Mouse (Mus musculus): ENCODE measurements around the gene Irf2bpl.

Gene Irf2bpl

DNA sequence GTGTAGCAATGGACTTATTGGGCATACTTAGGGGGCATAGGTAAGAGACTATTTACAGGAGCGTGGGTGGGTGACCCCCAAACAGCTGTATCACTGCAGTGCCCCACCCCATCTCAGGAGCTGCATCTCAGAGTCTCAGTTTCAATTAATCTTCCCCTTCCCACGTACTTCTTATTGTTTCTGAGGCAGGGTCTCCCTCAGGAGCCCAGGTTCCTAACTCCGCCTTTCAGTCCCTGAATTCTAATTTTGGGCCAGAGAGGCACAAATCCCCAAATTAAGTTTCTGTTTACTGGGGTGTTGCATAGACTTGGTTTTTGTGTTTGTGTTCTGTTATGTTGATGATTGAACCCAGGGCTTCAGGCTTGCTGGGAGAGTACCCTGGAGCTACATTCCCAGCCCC lies 13.8 kb upstream of the Irf2bpl start:
- DNase-seq (ENCODE audit: low spot score) = no peak

DNA sequence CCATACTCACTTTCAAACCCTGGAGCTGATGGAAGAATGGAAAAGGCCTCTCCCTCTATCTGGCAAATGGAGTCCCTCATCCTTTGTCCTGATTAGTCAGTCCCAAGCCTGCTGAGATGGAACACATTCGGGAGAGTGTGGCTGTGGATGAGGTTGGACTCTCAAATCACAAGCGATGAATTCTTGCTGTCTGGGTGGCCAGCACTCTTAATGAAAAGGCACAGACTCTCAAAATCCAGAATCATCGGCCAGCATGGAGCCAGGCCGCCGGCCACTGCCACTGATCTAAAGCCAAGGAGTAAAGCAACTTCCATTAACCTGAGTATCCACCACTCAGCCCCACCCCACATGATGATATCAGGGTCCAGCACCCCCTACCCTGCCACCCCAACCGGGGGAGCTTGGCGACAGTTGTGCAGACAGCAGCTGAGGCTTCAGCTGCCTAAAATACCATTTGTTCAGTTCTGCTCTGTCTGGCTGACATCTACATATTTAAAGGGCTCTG lies 13.2 kb upstream of the Irf2bpl start:
- no peak for DNase-seq (ENCODE audit: low spot score)

DNA sequence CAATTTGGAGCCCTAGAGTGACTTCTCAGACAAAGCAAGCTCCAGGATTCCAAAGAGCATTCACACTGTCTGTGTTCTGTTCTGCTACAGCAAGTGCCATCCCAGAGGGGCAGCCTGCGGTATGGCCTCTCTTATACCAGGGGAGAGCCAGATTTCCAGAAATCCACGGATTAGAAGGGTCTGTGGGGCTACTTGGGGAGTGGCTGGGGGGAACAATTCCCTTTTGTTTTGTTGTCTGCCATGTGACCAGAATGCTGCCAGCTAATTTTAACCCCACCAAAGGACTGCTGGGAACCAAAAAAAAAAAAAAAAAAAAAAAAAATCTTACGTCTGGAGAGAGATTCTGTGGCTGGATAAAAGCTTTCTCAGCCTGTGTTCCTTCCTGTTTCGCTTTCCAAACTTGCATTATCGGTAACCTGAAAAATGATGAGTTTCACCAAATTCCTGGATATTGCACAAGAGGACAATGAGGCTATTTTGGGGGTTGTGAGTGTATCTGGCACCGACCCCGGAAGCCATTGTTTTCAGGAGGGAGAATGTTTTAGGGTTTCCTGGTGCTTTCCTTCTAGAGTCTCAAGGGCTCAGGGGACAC lies 12.4 kb upstream of the Irf2bpl start:
- DNase-seq (ENCODE audit: low spot score) = no peak

DNA sequence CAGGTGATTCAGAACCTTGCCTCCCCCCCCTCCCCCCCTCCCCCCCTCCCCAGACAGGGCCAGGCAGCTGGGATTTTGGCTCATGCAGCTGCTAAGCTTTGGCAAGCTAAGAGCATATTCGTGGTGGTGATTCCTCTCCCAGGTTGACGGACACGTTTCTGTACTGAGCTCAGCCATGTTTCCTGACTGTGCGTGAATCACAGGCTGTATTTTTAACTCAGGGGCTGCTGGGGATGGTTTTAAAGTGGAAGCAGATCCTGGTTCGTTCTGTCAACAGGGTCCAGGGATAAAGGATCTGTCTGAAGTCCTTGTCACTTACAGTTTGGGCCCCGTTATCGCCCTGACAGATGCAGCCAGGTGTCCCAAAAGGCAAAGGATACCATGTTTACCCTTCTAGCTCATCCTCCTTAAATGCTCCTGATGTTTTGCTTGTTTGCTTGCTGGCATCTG lies 11.9 kb upstream of the Irf2bpl start:
- no peak for DNase-seq (ENCODE audit: low spot score)

DNA sequence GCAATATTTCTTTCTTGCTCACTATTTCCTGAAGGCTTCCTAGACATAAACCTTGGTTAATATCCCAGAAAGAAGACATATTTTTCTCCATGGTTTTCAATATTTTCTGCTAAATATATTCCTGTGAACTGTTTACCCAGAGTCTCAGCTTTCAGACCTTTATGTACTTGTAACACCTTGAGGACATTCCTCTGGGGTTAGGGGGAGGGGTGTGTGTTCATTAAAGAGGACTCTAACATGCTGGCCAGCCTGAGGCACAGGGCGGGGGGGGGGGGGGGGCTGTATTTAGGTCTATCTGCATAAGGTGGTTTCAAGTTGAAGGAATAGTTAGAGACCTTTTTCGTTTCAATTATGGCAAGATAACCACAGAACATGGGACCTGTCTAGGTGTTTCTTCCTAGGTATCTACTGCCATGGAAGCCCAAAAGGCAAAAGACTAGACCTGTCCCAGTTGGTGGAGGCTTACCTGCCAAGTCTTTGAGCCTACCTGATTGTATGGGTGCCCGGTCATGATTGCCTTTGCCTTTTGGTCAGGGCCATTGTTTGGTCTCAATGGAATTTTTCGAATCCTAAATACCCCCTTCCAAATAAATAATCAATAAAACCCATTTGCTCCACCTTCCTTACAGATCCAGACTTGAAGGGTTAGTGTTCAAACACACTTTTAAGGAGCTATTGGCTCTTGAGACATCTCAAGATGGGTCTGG lies 11.3 kb upstream of the Irf2bpl start:
- DNase-seq (ENCODE audit: low spot score) = no peak

DNA sequence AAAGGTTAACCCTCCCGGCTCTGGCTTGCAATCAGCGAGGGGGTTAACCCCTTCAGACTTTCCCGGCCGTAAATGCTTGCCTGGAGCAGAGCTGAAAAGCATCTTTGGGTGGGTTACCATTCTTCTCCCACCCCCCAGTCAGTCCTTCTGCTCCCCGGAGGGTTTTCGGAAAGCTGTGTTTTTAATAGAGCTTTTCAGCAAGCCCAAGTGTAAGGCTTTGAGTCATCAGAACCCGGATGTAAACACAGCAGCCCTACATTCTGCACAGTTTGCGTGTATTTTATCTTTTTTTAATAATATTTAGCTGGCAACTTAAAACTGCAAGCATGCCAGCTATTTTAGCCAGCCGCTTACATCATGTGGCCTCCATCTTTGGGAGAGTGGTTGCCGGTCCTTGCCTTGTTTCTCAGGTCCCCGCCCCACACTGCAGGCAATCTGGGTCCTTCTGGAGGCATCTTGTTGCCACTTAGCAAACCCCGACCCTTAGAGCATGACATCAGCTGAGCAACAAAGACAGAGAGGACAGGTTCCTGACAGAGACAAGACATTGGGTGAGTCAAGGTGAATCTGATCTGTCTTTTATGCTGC lies 10.3 kb upstream of the Irf2bpl start:
- DNase-seq (ENCODE audit: low spot score) = no peak

DNA sequence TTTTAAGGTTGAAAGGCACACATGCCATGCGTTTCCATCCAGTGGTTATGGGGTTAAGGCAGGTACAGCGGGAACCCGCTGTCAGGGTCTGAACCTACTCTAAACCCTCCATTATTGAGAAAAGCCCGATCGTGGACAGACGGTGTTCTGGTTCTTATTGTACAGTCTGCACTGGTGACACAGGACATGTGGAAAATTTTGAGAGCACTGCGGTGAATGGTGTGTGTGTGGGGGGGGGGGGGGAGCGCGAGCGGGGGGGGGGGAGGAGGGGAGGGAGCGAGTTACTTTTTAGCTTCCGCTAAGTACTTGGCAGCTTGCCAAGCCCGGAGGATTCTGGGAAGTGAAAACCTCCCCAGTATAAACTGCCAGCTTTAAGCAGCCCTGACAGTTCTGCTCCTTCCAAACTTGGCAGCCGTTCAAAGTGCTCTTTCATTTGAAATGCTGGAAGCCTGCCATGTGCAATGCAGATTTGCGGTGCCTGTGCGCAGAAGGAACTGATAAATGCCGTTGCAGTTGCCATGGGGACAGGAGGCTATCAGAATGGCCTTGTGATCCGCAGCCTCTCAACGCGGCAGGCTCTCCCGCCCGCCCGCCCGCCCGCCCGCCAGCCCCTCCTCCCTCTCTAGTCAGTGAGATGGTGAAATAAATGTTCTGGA lies 9.7 kb upstream of the Irf2bpl start:
- DNase-seq (ENCODE audit: low spot score) = peak; percentile 97

DNA sequence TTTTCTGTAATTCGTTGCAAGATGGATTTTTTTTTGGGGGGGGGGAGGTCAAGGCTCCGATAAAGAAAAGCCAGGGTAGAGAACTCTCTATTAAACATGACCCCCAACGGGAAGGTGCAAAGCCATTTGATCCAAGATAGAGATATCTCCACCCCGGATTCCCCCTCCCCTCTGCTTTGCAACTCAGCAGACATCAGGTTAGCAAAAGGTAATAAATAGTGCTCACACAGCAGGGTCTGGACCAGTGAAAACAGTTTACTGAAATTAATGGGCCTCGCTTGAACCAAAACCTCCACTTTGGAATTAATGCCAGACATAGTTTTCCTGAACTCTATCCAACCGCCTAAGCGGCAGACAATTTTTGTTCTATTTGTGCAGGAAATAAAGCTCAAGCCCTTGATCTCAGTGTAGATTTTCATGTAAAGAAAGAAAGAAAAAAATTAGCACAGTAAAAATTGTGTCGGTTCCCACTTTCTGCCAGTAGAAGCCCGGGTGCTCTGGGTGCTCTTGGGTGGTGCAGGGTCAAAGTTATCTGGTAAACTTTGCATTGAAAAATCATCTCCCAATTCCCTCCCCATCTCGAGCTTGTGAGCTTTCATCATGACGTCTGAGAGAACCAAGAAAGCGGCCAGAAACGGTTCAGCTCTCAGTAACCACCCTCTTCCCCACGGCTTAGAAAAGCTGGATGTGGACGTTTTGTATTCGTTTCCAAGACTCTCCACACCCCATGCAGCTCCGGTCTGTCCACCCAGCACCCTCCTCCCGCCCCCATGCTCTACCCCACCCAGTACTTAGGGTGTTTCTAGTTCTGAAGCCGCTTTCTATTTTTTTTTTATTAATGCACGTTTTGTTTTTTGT lies 9.0 kb upstream of the Irf2bpl start:
- DNase-seq (ENCODE audit: low spot score) = no peak

DNA sequence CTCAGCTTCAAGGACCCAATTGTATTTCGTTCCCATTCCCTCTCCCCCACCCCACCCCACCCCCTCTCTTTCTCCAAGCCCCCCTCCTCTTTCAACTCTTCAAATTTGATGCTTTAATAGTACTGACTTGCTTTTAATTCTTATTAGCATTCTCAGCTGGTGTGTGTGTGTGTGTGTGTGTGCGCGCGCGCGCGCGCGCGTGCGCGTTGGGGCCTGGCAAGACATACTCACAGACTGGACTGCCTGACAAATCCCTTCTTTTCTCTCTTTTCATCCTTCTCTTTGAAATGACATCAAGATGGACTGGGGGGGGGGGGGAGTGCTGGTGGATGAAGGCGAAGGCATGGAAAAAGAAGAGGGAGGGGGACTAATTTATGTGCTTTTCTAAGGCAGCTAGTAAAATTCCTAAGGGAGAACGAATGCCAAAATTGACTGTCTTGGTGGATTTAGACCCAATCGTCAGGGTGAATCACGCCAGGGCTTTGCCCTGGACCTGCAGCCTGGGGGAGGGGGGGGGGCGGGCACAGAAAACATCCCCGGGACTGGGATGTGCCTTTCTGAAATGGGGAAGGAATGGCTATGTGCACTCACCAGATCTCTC lies 8.2 kb upstream of the Irf2bpl start:
- DNase-seq (ENCODE audit: low spot score) = no peak

DNA sequence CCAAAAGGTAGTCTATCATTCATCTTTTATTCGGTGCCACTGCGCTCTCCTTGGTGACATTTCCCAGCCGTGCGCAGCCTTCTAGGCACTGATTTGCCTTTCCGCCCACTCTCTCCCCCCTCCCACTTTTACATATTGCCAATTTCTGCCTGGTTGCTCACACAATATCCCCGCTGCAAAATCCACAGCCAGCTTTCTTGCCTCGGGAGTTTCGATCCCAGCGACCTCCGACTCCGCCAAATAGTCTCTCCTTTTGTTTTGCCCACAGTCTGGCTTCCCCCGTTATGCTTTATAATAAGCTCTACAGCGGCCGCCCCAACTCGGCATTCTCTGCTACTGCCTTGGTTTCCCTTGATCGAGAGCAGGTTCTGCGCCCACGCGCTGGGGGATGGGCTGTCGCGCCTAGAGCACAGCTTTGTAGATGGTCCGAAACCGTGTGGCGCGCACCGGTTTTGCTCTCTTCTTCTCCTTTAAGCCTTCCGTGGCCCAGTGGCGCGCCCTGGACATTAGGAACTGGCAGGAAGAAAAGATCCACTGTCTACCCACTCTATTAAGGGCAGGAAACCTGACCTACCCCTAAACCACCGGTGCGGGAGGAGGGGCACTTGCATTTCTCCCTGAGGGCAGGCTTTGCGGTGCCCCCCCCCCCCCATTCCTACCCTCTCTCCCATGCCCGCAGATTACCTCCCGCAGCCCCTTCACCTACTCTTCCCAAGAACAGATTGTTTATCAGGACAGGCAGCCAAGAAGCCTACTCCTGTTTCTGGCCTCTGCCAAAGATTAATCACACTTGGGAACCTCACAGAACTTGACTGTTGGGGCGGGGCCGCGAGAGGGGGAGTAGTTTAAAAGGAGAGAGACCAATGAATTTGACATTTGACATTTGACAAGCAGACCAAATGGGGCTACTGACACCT lies 7.4 kb upstream of the Irf2bpl start:
- DNase-seq (ENCODE audit: low spot score) = peak; percentile 70

DNA sequence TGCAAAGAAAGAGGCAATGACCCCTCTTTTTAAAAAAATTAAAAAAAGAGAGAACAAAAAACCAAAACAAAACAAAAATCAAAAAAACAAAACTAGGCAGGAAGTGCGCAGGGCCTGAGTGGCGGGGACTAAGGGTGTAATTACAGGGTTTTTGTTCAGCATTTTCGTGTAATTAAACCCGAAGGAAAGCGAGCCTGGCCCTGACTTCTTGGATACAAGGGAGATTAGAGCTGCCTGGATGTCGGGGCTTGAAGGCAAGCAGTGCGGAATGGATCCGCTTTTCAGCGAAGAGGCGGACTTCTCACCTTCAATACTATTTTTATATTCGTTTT lies 6.8 kb upstream of the Irf2bpl start:
- DNase-seq (ENCODE audit: low spot score) = no peak

DNA sequence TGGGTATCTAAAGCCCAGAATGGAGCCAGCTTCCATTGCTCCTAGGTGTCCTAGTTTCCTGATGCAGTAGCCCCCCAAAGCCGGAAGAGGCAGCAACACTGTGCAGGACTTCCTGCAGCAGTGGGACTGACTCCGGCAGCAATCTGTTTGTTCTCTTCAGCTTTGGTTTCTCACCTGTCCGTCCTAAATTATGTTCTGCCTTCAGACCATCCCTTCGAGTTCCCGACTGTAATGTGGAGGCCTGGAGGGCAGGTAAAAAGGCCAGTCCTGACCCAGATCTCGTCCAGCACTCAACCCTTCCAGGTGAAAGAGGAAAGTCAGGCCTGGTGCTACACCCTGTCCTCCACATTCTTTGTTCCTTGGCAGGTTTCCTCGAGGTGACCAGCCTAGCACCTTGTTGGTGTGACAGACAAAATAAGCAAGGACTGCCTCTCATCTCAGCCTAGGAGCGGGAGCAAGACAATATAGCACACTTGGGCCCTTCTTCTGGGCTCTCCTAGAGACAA lies 6.3 kb upstream of the Irf2bpl start:
- DNase-seq (ENCODE audit: low spot score) = no peak

DNA sequence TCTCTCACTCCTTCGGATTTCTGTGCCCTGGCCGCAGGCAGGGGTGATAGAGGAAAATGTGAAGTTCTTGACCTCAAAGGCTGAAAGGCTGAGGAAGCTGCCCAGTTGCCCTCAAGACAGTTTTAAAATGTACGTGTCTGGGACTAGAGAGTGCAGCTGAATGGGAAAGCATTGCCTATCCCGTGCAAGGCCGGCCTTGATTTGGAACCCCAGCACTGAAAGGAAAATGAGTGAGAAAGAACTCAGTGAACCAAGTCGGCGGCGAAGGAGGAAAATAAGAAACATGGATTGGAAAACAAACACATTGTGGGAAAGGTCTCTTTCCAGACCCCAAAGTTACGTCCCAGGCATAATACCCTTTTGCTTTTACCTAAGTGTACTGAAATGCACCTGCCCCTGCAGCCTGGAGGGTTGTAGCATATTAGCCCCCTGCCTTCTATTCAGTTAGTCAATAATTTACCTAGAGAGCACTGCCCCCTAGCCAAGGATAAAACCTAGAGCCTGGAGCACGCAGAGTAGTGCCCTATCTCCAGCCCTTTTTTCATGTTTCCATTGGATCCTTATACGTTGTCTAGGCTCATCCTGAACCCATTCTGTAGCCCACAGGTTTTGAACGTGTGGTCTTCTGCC lies 5.6 kb upstream of the Irf2bpl start:
- no peak for DNase-seq (ENCODE audit: low spot score)

DNA sequence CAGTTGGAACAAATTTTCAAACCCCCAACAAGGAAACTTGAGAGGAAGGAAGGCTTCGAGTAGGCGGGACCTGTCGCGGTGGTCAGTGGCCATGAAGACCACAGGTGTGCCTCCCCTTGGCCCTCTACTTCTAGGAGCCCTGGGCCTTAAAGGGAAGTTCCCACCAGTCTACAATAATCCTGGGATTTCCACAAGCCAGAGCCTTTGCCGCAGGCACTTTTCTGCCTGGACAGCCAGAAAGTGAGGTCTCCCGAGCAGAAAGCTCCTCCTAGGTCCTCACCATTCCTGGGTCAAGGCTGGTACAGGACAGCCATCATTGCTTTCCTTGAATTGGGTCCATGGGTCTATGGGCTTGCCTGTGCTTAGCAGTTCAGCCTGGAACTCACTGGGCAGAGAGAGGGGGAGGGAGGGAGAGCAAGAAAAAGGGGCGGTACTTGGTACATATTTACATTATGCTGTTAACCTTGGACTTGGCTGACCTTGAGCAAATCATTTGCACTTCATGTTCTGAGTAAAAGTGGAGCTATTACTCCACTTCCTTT lies 4.6 kb upstream of the Irf2bpl start:
- no peak for DNase-seq (ENCODE audit: low spot score)

DNA sequence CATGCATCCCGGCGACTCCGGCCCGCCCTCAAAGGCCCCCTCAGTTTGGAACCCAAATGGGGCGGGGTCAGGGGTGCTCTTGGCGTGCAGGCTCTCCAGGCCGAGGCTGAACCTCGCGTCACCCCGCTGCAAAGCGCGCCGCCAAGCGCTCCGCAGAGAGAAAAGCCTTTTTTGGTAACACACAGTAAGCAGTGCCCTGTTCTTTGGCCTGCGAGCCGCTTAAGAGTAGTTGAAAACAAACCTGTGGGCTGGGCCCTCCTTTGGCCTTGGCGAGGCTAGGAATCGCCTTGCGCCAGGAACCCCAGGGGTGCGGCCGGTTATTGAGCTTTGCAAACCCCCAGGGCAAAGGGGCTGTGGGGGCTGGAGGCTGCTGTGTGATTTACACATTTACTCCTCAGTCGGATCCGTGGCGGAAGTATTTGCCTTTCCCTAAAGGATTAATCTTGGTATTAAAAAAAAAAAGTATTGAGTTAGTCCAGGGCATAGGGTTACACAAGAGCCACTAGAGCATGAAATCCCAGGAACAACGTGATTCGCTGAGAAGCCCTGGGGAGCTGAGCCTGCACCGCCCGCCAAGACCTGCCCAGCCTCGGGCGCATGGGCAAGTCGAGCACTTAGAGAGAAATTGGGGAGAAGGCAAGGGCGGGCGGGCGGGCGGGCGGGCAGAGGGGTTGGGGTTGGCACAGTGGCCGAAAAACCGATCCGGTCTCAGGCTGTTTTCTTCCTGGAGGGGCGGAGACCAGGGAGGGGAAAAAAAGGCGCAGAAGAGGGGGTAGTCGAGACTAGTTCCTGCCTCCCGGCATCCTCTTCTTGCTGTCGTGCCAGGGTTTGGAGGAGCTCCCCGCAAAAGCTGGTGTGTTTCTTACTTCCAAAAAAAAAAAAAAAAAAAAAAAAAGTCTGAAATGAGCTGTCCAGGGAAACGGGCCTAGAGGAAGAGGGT lies 3.8 kb upstream of the Irf2bpl start:
- DNase-seq (ENCODE audit: low spot score) = peak; percentile 78

DNA sequence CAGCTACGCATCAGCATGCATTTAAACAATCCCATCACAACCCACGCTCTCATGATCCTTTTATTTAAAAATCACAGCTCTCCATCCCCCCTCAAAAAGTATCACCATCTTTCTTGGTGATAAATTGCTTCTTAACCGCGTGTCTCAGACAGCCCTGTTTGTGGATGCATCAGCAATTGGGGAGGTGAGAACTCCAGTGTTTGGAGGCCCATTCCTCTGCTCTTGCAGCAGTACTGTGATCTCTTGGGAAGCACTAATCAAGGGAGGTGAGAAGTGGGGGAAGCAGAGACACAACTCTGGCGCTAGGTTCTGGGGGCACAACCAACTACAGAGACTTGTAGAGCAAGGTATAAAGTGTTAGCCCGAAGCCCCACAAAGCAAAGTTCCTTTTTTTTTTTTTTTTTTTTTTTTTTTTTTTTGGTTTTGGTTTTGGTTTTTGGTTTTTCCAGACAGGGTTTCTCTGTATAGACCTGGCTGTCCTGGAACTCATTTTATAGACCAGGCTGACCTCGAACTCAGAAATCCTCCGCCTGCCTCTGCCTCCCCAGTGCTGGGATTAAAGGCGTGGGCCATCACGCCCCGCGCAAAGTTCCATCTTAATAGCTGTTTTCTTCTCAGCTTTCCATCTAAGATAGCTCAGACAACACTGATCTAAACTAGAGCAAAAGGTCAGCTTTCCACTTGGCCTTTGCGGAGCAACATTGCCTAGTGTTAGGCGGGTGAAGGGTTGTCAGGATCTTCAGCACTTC lies 3.0 kb upstream of the Irf2bpl start:
- no peak for DNase-seq (ENCODE audit: low spot score)

DNA sequence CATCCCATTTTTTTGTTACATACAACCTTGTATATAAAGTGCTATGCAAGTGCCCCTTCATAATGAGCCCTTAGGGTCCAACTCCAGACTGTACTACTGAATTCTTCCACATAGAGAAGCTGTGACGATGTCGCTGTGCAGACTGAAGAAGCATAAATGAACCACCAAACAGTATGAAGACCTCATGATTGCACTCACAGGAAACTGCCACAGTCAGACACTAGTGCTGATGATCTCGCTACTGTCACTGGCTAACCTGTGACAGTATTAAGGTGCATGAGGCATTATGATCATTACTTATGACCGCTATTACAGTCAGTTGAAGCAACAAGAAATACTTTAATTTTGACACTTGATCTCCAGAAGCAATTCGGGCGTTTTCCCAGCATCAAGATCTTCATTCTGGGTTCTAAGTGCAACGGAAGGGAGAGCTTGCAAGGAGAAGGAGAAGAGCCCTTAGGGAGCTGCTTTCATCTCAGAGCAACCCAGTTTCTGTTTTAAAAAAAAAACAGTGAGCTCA lies 1.9 kb upstream of the Irf2bpl start:
- no peak for DNase-seq (ENCODE audit: low spot score)

DNA sequence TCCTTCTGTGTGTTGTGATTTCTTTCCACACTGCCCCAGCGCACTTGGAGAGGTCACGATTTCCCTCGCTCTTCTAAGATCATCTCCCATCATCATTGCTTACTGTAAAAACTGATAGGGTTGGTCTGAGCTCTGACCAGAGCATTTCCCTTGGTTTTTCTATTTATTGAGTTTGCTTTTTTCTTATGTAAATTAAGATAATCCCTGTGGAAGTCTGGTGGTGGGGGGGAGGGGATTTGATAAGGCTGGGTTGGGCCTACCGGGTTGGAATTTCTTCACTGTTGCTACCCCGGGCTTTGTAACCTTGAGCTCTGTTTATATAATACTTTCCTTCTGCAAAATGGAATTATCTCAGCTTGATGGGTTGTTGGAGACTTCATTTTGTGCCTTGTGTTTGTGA lies 1.1 kb upstream of the Irf2bpl start:
- no peak for DNase-seq (ENCODE audit: low spot score)
